Comparison of ENCODE assay signal across 23 mouse cellular contexts in the genomic region with DNA sequence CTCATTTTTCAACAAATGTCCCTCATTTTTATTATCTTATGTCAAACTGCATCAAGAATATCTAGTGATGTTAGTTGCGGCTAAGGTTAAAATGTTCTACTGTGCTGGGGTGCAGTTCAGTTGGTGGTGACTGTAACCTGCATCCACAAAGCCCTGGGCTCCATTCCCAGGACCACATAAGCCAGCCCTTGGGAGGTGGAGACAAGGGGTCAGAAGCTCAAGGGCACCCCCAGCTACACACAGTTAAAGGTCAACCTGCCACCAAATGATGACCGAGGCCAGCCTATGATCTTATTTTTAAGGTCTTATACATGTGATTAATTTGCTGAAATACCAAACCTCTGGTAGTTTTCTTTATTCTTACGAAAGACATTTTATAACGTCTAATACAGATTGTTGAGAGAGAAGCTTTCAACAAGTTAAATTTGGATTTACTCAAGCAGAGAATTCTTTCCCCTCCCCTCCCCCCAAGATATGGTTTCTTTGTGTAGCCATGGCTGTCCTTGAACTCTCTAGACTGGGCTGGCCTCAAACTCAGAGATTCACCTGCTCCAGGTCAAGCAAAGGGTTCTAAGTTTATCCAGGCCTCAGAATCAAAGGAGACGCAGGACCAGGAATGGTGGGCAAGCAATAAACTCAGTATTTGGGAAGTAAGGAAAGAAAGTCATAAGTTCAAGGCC.
DNase-seq lines count a peak whose midpoint lies in the region; ATAC-seq and TF ChIP-seq lines count a peak whose summit lies in the region.
"Had no signal": no experiment of that assay in that cellular context is flagged by ENCODE, and none has a peak within 500 bp of the region (broad histone marks: within the 10 kb centered on the region; RNA-seq: fewer than 3 reads in every experiment).

No protein-coding gene starts in this region.

- no peak for TF ChIP-seq CTCF in ES-Bruce4 (IDR thresholded peaks at IDR 0.05; ENCODE audit: low read depth, low read length)
- TF ChIP-seq CTCF in cerebellum, adult 2 months (IDR thresholded peaks at IDR 0.05; ENCODE audit: borderline replicate concordance, insufficient read depth, low read depth, low read length): no peak
- TF ChIP-seq CTCF in midbrain, postnatal 0 days (IDR thresholded peaks at IDR 0.05): no peak

- peak overlapping the region; percentile 68 for H3K4me3 ChIP-seq in ES-Bruce4 (ENCODE audit: low read depth, low read length)
- H3K4me3 ChIP-seq in cerebellum, adult 2 months (replicated peaks; ENCODE audit: insufficient read depth, low read depth, low read length): no peak overlapping the region
- H3K4me3 ChIP-seq in midbrain, postnatal 0 days (ENCODE audit: low read depth, low read length): no peak overlapping the region
- H3K4me3 ChIP-seq: embryonic facial prominence, embryonic 13.5 days; forebrain, embryonic 12.5 days; gastrocnemius, adult 2 months; hindbrain, embryonic 12.5 days had no signal

- H3K36me3 ChIP-seq in ES-Bruce4 (ENCODE audit: control insufficient read depth, insufficient read depth, low read length, poor library complexity, severe bottlenecking): no peaks in the 10 kb centered on the region
- H3K36me3 ChIP-seq in midbrain, postnatal 0 days (ENCODE audit: insufficient read depth, low read length): no peaks in the 10 kb centered on the region
- H3K36me3 ChIP-seq: embryonic facial prominence, embryonic 13.5 days; forebrain, embryonic 12.5 days; hindbrain, embryonic 12.5 days had no signal

- H3K27me3 ChIP-seq in ES-Bruce4 (ENCODE audit: control insufficient read depth, insufficient read depth, low read length, poor library complexity, severe bottlenecking): no peaks in the 10 kb centered on the region
- H3K27me3 ChIP-seq in cerebellum, adult 2 months (ENCODE audit: control insufficient read depth, insufficient read depth, low read length): no peaks in the 10 kb centered on the region
- H3K27me3 ChIP-seq in midbrain, postnatal 0 days (ENCODE audit: insufficient read depth, low read length): no peaks in the 10 kb centered on the region
- H3K27me3 ChIP-seq: CH12.LX; embryonic facial prominence, embryonic 13.5 days; forebrain, embryonic 12.5 days; hindbrain, embryonic 12.5 days had no signal

- peak overlapping the region; percentile 86 for H3K27ac ChIP-seq in ES-Bruce4 (ENCODE audit: insufficient read depth, low read length)
- H3K27ac ChIP-seq in cerebellum, adult 2 months (ENCODE audit: insufficient read depth, low read length): no peak overlapping the region
- H3K27ac ChIP-seq in midbrain, postnatal 0 days (ENCODE audit: low read depth, low read length): no peak overlapping the region
- H3K27ac ChIP-seq: embryonic facial prominence, embryonic 13.5 days; forebrain, embryonic 12.5 days; gastrocnemius, adult 2 months; hindbrain, embryonic 12.5 days had no signal

- TF ChIP-seq EP300 in ES-Bruce4 (IDR thresholded peaks at IDR 0.05; ENCODE audit: insufficient read depth, low read depth, low read length): peak; percentile 73; the same call in 1 of the 2 replicates

- no peak for TF ChIP-seq POLR2A in ES-Bruce4 (IDR thresholded peaks at IDR 0.05; ENCODE audit: insufficient read depth, low read length)
- no peak for TF ChIP-seq POLR2A in cerebellum, adult 2 months (IDR thresholded peaks at IDR 0.05; ENCODE audit: borderline replicate concordance, insufficient read depth, low read length)

- 94% methylated on average over 5 of the region's 5 CpGs for whole genome bisulfite sequencing in cerebellum, adult 2 months
- WGBS in midbrain, postnatal 0 days: 95% methylated on average over 5 of the region's 5 CpGs

- H3K9me3 ChIP-seq in ES-Bruce4 (replicated peaks; ENCODE audit: control insufficient read depth, insufficient read depth, low read length, poor library complexity, severe bottlenecking): no peaks in the 10 kb centered on the region
- H3K9me3 ChIP-seq in midbrain, postnatal 0 days (ENCODE audit: low read length): no peaks in the 10 kb centered on the region
- H3K9me3 ChIP-seq: embryonic facial prominence, embryonic 13.5 days; forebrain, embryonic 12.5 days; hindbrain, embryonic 12.5 days had no signal

- ATAC-seq in midbrain, postnatal 0 days (ENCODE audit: low FRiP score): no peak
- ATAC-seq: forebrain, postnatal 0 days; hindbrain, embryonic 16.5 days; inflammation-experienced regulatory T-cells, adult 6 months; intestine, postnatal 0 days had no signal

- H3K4me1 ChIP-seq in ES-Bruce4 (ENCODE audit: control insufficient read depth, insufficient read depth, low read length): no peaks in the 10 kb centered on the region
- H3K4me1 ChIP-seq in cerebellum, adult 2 months (ENCODE audit: control insufficient read depth, insufficient read depth, low read length): peaks cover 8% of the 10 kb centered on the region; the same call in 1 of the 2 replicates
- no peaks in the 10 kb centered on the region for H3K4me1 ChIP-seq in midbrain, postnatal 0 days (ENCODE audit: insufficient read depth, low read length)
- H3K4me1 ChIP-seq: embryonic facial prominence, embryonic 13.5 days; forebrain, embryonic 12.5 days; hindbrain, embryonic 12.5 days had no signal

- peak; percentile 68 for DNase-seq in NIH3T3 (ENCODE audit: low read depth)
- peak; percentile 81 for DNase-seq in adrenal gland, adult 8-10 months
- DNase-seq in adrenal gland, postnatal 36 days: peak; percentile 76 to 85
- DNase-seq in cerebellum, adult 2 months: no peak
- no peak for DNase-seq in midbrain, postnatal 0 days (ENCODE audit: low spot score)
- DNase-seq in c-Kit-positive CD71-positive TER-119-positive erythroid progenitor cells, embryonic 14.5 days (ENCODE audit: low spot score): no peak
- DNase-seq: cerebellum, adult 11-12 months; cerebellum, adult 9-11 months; cerebellum, postnatal 36 days; forebrain, postnatal 0 days; gastrocnemius, adult 2 months; gastrocnemius, postnatal 25 days; heart, postnatal 10 days; heart, postnatal 4 days; kidney, adult 8-10 months had no signal

- no peak overlapping the region for H3K4me2 ChIP-seq in midbrain, postnatal 0 days (ENCODE audit: low read depth, low read length, poor library complexity, severe bottlenecking)
- H3K4me2 ChIP-seq: embryonic facial prominence, embryonic 13.5 days; forebrain, embryonic 12.5 days; hindbrain, embryonic 12.5 days had no signal

- H3K9ac ChIP-seq in ES-Bruce4 (ENCODE audit: low read depth, poor library complexity, severe bottlenecking): peak overlapping the region; percentile 91
- no peak overlapping the region for H3K9ac ChIP-seq in midbrain, postnatal 0 days (replicated peaks; ENCODE audit: low read length, poor library complexity, severe bottlenecking)
- H3K9ac ChIP-seq: embryonic facial prominence, embryonic 13.5 days; forebrain, embryonic 12.5 days; forebrain, postnatal 0 days; hindbrain, embryonic 12.5 days had no signal

Comparison
In these comparisons a context has a peak if more than half of its experiments do, and no peak if none do; other contexts are left out.
1. DNase-seq: peak in NIH3T3 (single experiment), adrenal gland, adult 8-10 months (single experiment) and adrenal gland, postnatal 36 days (2 of 2); none in cerebellum, adult 2 months (0 of 2), midbrain, postnatal 0 days (single experiment) and c-Kit-positive CD71-positive TER-119-positive erythroid progenitor cells, embryonic 14.5 days (single experiment).